Mouse (Mus musculus) lung, postnatal 0 days (tissue): Measurements from ENCODE around the gene Prkca.

Experiments used
- CTCF ChIP-seq: IDR thresholded peaks from 2 replicates; pipeline ENCODE4 v1.5.1; 2016; ENCODE audit warnings: antibody characterized with exemption, mild to moderate bottlenecking
- EP300 ChIP-seq: IDR thresholded peaks from 2 replicates; pipeline ENCODE4 v1.6.1; 2016; ENCODE audit warnings: antibody characterized with exemption, mild to moderate bottlenecking, control low read depth

DNA sequence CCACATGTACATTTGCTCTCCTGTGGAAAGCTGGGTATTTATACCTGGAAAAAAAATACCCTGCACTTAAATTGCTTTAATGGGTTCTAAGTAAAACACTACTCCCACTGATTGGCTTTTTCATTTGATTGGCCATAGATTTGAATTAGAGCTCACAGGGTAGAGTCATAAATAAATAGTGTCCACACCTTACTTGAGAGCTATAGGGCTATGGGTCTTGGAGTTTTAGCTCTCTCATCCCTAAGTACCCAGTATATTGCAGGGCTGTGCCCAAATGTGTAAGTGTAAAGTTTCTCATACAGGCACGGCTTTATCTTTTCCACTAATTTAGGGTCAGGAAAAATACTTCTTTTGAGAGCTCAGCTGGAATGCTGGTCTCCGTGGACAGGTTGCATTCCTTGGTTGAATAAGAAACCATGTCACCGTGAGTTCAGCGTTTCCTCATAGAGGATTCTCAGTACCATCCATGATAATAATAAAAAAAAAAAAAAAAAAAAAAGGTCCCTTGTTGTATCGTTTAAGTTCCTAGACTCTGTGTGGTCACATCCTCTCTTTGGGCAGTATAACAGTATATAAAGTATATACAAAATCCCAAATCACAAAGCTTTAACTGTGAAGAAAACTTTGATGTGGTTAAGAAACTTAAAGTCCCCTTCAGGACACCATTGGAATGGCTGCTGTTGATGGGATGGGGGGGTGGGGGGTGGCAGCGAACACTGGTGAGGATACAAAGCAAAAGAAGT lies 82.8 kb downstream of the Prkca start:
- TF ChIP-seq CTCF = no peak
- TF ChIP-seq EP300 = no peak
